Mouse (Mus musculus) right cerebral cortex, postnatal 10 days (tissue): ENCODE data around the gene Spo11.

Experiments
- DNase-seq, 2 experiments: peaks; one replicate each; pipeline ENCODE4 v3.0.0; 2021; ENCODE audit warnings: low spot score in 2 of 2

Gene Spo11

DNA sequence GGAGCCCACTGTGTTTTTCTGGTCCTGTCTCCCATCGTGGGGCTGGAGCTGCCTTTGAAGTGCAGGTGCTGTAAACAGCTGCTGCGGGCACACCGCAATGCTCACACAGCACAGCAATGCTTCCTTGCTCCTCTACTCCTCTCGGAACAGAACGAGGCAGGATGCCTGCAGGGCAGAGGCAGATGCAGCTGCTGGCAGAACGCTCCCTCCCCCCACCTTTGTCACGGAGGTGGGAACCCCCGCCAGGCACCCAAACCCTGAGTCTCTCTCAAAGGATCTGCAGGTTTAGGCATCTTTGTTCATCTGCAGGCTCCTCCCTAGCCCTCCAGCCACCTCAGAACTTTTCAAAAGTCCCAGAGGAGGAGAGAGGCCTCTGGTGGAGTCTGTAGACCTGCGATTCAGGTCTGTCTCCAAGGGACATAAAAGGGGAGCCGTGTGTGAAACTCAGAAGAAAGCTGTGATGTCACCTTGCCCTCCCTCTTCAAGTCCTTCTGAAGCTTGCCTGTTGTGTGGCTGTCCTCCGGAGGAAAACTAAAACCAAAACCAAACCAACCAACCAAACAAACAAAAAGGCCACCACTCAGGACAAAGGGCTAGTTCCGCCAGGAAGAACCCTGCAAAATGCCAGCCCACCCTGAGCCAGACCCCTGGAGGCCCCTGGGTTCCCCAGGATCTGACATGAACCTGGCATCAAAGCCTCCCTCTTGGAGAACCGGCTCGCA lies at the start of gene Spo11:
Gene Spo11, plus strand, starts transcription at position 292 of the 722 bp plus-strand sequence.
- DNase-seq = no peak

DNA sequence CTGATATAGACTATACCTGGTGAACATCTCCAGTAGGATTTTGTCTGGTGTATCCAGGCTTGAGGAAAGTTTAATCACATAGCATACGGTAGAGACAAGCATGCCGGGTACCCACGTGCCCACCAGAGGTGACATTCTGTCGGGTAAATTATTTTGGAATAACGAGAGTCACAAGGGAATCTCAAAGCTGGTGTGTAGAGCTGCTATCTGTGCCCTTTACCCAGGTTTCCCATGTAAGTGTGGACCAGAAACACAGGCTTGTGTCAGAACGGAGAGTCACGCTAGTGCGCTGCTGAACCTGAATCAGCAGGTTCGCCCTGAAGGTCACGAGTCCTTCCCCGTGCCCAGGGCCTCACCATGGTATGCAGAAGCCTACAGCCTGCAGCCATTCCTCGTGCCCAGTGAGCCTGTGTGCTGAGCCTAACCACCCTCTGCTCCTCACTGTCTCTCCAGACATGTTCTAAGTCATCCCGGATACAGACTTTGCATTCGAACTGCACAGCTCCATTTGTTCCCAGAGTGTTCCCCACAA lies 47.5 kb upstream of the Spo11 start:
- DNase-seq = no peak

DNA sequence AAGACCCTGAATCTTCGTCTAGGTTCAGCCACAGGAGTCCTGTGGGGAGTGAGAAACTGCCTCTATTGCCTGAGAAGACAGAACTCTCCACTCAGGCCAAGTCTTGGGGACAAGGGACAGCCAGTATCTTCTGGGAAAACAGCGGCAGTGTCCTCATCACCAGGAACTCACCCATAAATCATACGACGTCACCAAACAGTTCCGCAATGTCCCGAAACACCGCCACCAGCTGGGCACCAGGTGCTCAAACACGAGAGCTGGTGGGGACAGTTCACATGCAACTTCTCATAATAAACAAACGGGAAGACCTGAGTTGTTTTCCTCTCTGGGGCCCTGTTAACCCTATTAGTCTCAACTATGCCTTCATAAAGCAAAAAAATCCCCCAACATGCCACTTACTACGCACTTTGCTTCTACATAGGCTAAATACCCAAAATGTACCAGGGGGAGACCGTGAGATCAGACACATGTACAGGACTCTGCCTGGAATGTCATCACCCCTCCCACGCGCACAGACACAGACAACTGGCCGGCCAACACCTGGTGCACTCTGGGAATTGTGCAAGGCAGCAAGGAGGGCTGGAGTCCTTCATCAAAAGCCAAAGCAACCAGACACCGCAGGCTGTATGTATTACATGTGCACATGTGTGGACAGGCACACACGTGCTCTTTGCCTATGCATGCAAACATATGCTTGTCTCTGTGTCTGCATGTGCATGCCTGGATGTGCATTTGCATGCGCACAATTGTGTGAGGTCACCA lies 46.2 kb upstream of the Spo11 start:
- no peak for DNase-seq

DNA sequence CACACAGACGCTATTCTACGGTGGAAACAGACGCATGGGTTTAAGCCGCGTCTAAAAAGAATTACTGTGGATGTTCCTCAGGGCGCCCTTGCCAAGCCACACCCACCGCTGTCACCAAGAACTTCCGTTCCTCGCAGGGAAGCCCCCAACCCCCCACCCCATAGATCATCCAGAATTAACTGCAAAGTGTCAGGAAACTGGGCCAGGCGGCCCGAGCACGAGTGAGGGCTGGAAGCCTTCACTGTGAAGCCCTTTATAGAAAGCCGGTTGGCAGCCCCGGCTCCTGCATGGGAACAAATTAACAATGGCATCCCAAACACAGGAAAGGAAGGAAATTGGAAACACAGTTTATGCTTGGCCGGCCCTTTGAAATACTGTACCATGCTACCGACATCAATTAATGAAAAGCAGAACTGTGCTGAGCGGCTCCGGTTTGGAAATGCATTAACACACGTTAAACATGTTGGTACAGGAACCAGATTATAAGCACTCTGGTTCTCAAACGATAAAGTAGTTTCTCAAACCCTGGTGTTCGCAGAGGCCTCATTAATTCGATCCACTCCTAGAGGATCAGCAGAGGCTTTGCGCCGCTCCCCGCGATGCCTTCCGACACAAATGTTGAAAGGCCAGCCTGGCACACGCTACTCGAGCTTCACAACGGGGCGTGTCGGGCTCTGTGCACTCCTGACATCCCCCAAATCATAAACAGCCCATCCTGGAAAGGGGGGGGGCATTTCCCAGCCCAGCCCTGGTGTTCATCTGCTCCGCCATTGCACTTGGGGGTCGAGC lies 43.7 kb upstream of the Spo11 start:
- peak; percentile 68 to 75 for DNase-seq

DNA sequence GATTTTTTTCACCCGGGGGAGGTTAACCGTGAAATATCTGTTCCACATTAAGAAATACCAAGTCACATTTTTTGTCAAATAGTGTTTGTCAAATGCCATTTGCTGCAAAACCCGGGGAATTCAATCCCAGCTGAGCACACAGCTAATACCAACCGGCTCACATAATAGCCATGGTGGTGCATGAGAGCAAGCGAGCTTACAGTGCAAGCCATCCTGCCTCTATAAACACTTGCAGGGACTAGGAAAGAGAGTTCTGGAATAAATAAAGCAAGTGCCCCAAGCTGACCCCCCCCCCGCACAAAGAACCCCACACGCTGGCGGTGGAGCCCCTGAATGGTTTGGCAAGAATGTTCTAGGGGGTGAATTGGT lies 43.1 kb upstream of the Spo11 start:
- no peak for DNase-seq

DNA sequence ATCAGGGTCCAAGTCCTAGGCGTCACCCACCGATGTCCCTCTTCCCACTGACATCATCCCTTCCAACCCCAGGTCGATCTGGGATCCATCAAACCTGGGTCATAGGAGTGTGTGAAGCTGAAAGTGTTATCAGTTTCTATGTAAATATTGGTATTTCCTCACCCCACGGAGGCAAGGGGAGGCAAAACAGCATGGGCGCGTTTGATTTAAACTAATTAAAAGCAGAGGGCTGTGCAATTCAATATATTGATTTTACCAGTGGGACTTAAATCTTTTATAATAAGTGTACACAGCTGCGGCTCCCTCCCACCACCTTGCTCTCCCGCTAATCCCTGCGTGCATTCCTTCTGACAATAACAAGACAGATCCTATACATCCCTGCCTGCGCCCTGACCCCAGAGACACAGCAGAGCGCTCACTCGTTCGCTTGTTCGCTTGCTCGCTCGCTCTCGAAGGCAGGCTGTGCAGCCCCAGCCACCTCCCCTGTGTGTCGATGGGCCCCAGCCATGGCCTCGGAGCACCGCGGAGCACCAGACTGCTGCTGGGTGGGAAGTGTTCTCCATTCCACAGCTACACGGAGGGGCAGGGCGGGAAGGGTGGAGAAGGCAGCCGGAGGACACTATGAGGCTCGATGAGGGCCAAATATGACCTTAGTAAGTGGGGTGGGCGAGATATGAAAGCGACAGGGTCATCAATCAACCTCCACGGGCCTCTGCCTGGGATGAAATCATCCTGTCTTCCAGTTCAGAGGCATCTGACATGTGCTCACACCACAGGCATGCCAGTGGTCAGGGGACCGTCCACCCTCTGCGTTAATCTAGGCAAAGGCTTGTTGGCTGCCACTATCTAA lies 42.4 kb upstream of the Spo11 start:
- no peak for DNase-seq

DNA sequence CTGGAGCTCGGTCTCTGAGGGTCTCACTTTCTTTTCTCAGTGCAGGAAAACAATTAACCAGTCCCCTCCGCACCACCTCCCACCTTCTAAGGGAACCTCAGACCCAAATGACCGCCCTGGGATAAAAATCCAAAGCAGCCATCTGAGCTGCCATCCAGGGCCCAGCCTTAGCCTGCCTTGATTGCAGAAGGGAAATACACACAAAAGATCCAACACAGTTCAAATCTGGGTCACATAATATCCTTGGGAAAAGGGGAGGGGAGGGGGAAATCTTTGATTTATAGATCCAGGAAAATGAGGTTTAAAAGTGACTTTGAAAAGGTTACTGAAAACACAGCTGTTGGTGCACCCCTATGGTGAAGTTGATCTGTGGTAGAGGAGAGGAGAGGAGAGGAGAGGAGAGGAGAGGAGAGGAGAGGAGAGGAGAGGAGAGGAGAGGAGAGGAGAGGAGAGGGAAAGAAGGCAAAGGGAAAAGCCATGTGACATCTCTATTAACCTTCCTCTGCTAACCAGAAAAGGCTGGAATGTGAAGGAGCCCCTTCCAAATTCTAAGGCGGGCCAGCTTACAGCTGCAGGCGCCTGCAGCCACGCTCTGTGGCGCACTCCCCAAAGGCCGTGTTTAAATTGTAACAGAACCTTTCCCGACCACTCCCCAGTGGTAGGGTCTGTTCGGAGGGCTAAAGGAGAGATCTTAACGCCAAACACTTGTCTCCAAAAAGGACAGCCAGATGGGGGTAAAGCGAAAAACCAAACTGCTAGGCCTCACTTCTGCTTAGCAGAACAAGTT lies 41.5 kb upstream of the Spo11 start:
- no peak for DNase-seq

DNA sequence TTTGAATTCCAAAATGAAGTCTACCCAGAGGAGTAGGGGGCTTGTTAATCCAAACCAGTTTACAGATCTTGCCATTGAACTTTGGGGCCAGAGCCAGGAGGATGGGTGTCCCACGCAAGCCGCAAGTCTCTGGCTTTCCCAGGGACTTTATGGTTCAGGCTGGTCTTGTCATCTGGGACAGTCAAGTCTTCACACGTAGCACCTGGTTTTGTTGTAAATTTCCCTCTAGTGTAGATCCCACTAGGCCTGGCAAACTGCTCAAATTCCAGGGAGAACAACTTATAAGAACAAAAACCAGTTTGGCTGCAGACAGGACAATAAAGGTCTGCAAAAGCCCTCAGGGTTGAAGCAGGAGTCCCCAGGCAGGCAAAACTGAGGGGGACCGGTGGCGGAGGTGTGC lies 40.7 kb upstream of the Spo11 start:
- DNase-seq = no peak

DNA sequence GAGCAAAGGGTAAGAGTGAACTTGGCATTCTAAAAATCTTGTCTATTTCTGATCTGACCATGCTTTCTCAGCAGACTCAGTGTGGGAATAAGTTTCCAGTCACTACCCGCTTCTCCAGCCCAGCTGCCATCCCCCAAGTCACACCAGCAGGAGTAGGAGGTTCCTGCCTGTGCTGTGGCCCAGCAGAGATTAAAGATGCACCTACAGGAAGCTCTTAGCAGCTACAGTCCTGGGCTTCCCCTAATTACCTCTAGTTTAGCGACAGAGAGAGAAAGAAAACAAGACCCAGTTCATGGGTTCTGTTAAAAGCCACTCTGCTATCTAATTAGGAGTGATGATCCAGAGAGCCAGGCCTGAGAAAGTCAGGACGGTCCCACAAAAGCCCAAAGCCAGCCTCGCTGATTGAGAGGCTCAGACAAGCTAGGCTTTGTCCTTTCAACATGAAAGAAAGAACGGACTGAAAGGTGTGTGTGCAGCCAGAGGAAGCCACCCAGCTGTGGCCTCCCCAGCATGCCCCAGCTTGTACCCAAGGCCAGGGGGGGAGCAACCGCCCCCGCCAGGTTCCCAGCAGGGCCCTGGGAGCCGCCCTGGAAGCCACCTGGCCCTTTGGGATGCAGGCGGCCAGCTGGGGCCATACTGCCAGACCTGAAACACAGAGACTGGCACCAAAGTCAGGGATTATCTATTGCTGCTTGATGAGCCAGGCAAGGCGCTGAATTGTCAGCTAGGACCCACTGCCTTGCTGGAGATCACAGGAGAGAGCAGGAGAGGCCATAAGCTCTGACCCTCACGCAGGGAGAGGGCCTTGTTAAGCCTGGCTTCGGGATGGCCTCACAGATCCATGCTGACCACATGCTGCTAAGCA lies 39.9 kb upstream of the Spo11 start:
- no peak for DNase-seq

DNA sequence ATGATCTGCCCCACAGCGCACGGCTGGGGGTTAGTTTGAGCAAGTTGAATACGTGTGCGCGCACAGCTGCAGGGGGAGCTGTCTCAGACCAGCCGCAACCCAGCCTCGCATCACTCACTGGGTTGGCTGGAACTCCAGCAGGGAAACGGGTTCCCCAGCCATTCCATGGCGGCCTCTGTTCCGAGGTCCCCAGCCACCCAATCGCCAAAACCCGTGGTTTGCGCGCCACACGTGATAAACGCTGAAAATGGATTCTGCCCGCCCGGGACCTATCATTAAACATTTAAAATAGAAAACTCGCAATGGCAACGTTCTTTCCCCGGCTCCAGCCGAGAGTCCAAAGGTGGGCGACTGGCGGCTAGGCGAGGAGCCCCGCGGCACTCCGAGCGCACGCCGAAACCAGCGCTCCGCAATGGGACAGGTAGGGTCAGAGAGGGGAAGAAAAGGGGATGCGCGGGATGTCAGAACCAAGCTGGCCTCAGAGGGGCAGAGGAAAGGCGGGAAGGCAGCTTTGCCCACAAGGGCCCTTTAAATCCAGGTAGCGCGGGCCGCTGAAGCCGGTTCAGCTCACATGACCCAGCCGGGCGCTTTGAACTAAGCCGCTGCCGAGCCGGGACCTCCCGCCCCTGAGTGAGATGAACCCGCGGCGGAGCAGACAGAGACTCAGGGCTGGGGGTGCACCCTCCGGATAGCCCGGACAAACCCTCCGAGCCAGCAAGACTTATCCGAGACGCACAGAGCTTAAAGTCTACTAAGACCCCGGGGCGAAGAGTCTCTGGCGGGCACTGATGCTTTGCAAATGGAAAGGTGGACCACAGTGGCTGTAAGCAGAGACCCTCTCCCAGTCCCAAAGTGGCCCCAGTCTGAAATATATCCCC lies 38.5 kb upstream of the Spo11 start:
- no peak for DNase-seq

DNA sequence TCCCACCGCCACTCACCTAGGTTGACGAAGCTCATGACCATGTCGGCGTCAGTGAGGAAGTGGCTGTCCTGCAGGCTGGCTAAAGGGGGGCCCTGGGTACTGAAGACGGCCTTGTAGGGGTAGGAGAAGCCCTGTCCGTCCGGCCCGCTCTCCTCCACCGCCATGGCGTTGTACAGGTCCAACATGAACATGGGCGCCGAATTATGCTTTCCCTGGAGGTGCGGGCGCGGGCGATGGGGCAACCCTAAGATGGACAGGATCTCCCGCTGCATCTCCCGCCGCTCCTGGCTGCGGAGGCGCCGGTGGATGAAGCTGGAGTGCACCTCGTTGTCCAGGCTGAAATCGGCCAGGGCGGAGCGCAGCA lies 37.9 kb upstream of the Spo11 start:
- DNase-seq = no peak

DNA sequence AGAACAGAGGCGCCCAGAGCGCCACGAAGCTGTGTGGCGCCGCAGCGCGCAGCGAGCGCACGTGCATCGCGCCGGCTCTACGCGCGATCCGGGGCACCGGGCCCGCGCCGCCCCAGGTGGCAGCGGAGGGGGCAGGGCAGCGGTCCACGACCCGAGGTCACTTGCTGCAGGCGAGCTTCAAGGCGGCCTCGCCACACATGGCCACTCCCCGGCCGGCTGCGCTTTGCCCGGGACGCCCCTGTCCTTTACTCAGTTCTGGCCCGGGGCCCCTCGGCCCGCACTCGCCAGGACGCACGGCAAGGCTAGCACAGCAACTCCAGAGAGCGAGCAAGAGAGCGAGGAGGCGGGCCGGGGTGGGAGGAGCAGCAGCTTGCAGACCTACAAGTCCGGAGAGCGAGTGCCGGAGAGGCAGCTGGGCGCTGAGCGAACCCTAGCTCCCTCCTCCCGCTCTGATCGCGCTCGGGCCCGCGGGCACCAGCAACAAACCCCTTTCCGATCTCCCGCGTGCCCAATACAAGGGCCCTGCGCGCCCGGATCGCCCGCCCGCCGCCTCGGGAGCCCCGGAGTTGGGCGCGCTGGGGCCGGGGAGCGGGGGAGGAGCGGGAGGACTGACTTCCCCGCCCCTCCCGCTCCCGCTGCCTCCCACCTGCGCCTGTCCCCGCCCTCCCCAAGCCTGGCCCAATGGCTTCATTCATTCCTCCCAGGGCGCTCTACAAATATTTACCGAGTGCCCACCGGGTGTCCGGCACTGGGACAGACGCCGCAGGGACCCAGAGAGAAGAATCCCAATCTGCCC lies 37.3 kb upstream of the Spo11 start, which contains the start of gene Bmp7:
Gene Bmp7, minus strand, starts transcription at position 319 of the 796 bp plus-strand sequence.
- peak; percentile 69 to 76 for DNase-seq

DNA sequence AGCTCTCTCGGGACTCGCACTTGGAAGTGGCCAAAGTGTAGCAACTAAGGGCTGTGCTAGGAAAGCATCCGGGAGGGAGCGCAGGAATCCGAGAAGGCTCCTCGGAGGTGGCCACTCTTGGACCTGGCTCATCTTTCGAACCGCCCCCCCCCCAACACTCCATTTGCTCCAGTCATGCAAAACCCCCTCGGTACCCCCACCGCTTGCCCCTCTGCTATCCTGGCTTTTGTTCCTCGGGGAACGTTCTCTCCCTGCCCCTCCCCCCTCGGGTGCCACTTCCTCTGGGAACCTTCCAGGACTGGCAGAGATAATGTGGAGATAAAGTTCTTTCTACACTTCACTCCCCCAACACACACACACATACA lies 36.7 kb upstream of the Spo11 start:
- no peak for DNase-seq

DNA sequence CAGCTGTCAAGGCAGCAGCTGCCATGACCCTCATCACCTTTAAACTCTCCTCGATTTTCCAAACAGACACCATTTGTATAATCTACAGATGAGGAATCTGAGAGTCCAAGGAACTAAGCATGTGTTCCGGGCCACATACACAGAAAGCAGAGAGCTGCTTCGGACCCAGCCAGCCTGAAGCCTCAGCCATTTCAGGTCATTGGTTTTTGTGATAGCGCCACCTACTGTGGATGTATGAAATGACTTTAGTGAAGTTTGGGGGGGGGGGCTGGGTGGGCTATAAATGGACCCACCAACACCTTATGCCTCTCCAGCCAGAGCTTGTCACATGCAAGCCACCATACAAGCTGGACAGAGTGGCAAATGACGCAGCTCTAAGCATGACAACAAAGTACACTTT lies 28.4 kb upstream of the Spo11 start:
- DNase-seq = no peak

DNA sequence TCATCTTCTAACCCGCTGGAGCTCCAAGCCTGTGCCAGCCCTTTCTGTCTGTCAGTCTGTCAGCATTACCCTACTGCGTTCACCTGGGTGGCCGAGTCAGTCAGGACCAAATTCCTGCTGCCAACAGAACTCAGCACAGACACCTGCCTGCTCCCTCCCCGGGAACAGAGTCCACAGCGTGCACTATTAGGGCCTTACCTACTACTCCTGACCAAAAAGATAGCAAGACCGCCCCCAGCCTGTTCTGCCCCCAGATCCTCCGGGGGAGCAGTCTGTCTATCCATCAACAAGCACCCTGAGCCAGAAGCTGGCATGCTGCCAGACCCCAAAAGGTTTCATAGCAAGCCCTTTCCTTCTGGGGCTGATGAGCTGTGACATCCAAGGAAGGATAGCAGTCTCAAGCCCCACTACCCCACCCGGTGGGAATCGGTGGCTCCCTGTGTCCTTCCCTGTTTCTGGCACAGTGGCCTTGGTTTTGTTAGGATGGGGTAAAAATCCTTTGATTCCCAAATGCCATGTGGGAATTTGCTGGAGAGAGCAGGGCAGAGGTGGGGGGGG lies 27.3 kb upstream of the Spo11 start:
- DNase-seq = no peak

DNA sequence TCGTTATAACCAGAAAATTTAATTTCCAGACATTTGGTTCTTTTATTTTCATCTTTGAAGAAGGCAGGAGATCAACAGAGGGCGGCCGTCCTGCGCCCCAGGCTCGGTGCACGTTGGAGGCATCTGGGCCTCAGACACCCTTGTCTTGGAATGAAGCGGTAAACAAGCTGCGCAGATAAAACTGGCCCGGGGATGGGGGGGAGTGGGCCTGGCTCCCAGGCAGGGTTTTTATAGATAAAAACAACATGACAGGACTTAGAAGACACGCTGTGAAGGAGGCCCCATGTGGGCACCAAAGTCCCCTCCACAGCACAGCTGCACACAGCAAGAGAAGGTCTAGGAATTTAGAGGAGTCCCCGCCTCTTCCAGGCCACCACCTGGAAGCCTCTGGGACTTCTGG lies 26.8 kb upstream of the Spo11 start:
- no peak for DNase-seq

DNA sequence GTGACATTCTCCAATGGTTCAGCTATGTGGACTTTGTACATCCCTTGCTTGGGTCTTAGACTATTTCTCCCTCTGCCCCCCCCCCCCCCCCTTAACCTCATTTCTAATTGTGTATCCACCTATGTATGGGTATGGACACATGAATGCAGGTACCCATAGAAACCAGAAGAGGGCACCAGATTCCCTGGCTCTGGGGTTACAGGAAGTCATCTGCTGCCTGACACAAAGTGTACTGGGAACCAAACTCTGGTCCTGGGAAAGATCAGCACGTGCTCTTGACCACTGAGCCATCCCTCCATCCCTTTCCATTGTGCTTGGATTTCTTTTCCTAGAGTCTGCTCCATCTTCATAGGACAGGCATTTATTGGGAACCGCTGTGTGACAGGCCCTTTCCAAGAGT lies 25.5 kb upstream of the Spo11 start:
- DNase-seq = no peak

DNA sequence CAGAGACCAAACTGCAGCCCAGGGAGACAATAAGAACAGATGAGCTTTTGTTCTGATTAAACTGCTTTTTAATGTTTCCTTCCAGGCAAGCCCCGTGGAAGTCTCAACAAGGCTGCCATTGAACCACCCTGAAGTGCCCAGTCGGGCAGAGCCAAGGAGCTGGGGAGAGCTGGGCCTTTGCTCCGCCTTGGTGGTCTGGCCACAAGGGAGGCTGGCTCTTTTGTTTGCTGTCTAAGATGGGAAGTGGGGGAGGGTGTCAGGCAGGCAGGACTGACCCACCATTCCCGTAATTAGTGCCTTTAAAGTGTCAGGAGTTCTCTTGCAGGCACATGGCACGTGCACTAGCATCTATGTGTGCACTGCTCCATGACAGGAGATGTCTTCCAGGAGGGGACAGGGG lies 18.9 kb upstream of the Spo11 start:
- DNase-seq = peak; percentile 55 to 58
